Mouse (Mus musculus) intestine, embryonic 14.5 days (tissue): ENCODE measurements around the gene Pars2. TPM values are rescaled to one million over a fixed set of nuclear protein-coding genes. Genes with fewer than 3 reads are reported as not detected.

Experiments used
- ATAC-seq: fragments of 200-750 bp; cut with Nextera tagmentation; replicated peaks from 2 replicates; pipeline ENCODE4 v1.8.0; 2017; ENCODE audit warnings: low read depth, moderate number of reproducible peaks, moderate TSS enrichment, moderate library complexity; ENCODE audit not compliant: low FRiP score, low TSS enrichment
- DNase-seq: peaks from one replicate; pipeline ENCODE4 v3.0.0-alpha.2; 2018; ENCODE audit warnings: low spot score
- H3K27ac ChIP-seq: fragments of 300-500 bp; sonication (generic); 2 replicates; pipeline ENCODE4 v1.5.1; 2014; ENCODE audit warnings: low read depth, mild to moderate bottlenecking, control low read depth
- H3K27me3 ChIP-seq: fragments of 300-500 bp; sonication (generic); replicated peaks from 2 replicates; pipeline ENCODE4 v1.6.1; 2014; ENCODE audit warnings: low read length, control low read depth; ENCODE audit not compliant: control insufficient read depth, insufficient read depth
- H3K36me3 ChIP-seq: fragments of 300-500 bp; sonication (generic); 2 replicates; pipeline ENCODE4 v1.6.1; 2014; ENCODE audit warnings: low read length, control low read depth; ENCODE audit not compliant: control insufficient read depth, insufficient read depth
- H3K4me1 ChIP-seq: fragments of 300-500 bp; sonication (generic); replicated peaks from 2 replicates; pipeline ENCODE4 v1.6.1; 2014; ENCODE audit warnings: low read length, control low read depth, mixed read lengths; ENCODE audit not compliant: control insufficient read depth, insufficient read depth
- H3K4me2 ChIP-seq: fragments of 300-500 bp; sonication (generic); 2 replicates; pipeline ENCODE4 v1.6.1; 2014; ENCODE audit warnings: low read length
- H3K4me3 ChIP-seq: fragments of 300-500 bp; sonication (generic); 2 replicates; pipeline ENCODE4 v1.5.1; 2014; ENCODE audit warnings: low read depth, low read length, control low read depth, mixed read lengths
- H3K9ac ChIP-seq: fragments of 300-500 bp; sonication (generic); 2 replicates; pipeline ENCODE4 v1.6.1; 2014; ENCODE audit warnings: mild to moderate bottlenecking, low read length
- H3K9me3 ChIP-seq: fragments of 300-500 bp; sonication (generic); 2 replicates; pipeline ENCODE4 v1.6.1; 2016; ENCODE audit warnings: low read length, control low read depth; ENCODE audit not compliant: control insufficient read depth
- WGBS: fragments of 180-500 bp; shearing (Covaris S2); extraction: QIAGEN DNeasy Blood & Tissue Kit; methylation state at CpG from one replicate; pipeline ENCODE4 v1.1.7; 2014; 5-methylcytosine and 5-hydroxymethylcytosine counted together
- polyA plus RNA-seq: library from polyadenylated mRNA; unstranded; fragments of >200 nt; fragmentation: Nextera tagmentation; extraction: Ambion mirVana; gene quantifications from 2 replicates; pipeline ENCODE4 v1.2.1, GENCODE M21; 2014

The Pars2 gene
- polyA plus RNA-seq, 1 experiment from 2014 or later: 17.9 TPM

DNA sequence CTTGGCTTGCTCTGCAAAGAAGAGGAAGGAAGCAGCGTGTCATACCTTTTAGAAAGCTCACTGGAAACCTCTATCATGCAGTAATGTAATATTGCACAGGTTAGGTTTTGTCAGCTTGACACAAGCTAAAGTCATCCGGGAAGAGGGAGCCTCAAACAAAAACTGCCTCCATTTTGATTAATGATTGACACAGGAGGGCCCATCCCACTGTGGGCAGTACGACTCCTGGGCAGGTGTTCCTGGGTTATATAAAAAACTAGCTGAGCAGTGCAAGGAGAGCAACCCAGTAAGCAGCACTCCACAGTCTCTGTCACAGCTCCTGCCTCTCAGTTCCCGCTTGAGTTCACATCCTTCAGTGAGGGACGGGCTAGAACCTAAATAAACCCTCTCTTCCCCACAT lies 25.9 kb downstream of the Pars2 start:
- no peak for ATAC-seq
- Histone ChIP-seq H3K9ac (no peak overlapping the region), H3K4me1 (peaks cover 7% of the 10 kb centered on the region), H3K27ac (no peak overlapping the region), H3K9me3 (no peaks in the 10 kb centered on the region), H3K27me3 (no peaks in the 10 kb centered on the region), H3K36me3 (peaks cover 54% of the 10 kb centered on the region), H3K4me3 (no peak overlapping the region), H3K4me2 (no peak overlapping the region)
- WGBS: 80% methylated on average over 5 of the region's 5 CpGs
- DNase-seq: no peak

DNA sequence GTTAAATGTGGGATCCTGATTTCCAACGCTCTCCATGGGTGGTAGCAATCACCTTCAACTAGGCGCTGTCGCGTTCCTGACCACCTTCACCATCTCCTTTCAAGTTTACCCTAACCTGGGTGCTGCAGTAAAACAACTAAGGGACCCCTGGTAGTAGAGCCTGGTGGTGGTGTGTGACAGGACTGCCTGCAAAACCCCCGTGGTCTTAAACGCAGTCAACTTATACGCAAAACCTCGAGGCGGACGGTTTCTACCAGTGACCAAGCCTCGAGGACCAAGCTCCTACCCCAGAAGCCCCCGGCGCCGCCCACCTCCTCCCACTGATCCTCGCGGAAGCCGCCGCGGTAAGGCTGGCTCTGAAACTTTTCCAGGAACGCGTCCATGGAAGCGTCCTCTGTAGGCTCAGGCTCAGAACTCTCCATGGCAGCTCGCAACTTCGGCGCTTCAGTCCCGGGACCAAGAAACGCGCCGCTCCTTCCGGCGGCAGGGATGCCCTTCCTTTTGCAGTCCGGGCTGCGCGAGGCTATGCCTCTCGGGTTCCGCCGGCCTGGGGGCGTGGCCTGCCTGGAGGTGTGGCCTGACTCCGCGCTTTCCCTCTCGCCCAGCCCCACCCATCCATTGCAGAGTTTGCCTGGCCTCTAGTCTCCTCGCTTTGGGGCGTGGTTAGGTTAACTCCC lies 27.7 kb downstream of the Pars2 start, which contains the start of gene Ttc4:
Gene Ttc4, minus strand, starts transcription at position 503 of the 677 bp plus-strand sequence.
- Histone ChIP-seq H3K36me3 (peaks cover 36% of the 10 kb centered on the region), H3K4me1 (peaks cover 7% of the 10 kb centered on the region), H3K4me3 (peak within 1 kb of the TSS; percentile 88), H3K9me3 (no peaks in the 10 kb centered on the region), H3K27ac (peak within 1 kb of the TSS; percentile 54), H3K9ac (peak within 1 kb of the TSS; percentile 79), H3K4me2 (peak within 1 kb of the TSS; percentile 89), H3K27me3 (no peaks in the 10 kb centered on the region)
- WGBS: under 1% methylated on average over 43 of the region's 43 CpGs
- ATAC-seq (peak; percentile 99), DNase-seq (peak; percentile 97)

DNA sequence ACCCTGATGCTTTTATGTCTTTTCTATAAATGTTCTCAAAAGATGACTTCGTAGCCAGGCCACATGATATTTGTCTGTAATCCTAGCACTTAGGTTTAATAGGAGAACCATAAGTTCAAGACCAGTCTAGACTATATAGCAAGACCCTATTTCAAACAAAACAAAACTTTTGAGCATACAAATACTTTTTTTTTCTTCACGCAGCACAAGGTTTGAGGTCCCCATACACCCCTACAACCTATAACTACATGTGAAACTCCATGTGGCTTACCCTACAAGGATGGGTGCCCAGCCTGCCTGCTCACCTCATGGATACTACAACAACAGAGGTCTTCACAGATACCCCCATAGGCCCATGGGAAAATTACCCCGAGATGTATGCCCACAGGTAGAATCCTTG lies 28.3 kb downstream of the Pars2 start:
- no peak for DNase-seq
- peak; percentile 52 for ATAC-seq
- Histone ChIP-seq H3K27ac (no peak overlapping the region), H3K4me2 (peak overlapping the region; percentile 89), H3K4me3 (peak overlapping the region; percentile 88; the same call in 1 of the 2 replicates), H3K4me1 (peaks cover 7% of the 10 kb centered on the region), H3K9ac (no peak overlapping the region), H3K36me3 (peaks cover 30% of the 10 kb centered on the region), H3K27me3 (no peaks in the 10 kb centered on the region), H3K9me3 (no peaks in the 10 kb centered on the region)
- WGBS: 40% methylated on average over 3 of the region's 3 CpGs

DNA sequence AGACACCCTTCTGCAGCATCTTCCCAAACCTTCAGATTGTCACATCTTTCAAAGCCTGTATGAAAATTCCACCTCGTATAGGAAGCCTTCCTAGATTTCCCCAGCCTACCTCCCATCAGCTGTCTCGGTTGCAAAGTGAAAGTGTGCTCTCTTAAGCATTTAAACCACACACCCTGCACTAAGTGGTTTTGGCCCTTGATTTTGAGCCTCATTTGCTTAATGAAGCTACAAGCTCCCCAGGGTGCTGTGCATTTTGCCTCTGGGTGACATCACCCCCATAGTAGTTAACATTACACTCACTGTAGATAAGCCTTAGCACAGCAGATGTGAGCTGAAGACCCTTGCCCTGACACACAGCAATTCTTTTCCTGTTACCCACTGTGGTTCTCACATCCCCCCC lies 30.1 kb downstream of the Pars2 start:
- peaks cover 7% of the 10 kb centered on the region for H3K4me1 ChIP-seq
- DNase-seq (no peak), ATAC-seq (no peak)
- H3K9me3 ChIP-seq: no peaks in the 10 kb centered on the region
- no peak overlapping the region for H3K27ac ChIP-seq
- WGBS: 59% methylated on average over 2 of the region's 2 CpGs
- no peaks in the 10 kb centered on the region for H3K27me3 ChIP-seq
- peaks cover 13% of the 10 kb centered on the region for H3K36me3 ChIP-seq
- no peak overlapping the region for H3K4me2 ChIP-seq
- no peak overlapping the region for H3K9ac ChIP-seq
- H3K4me3 ChIP-seq: no peak overlapping the region

DNA sequence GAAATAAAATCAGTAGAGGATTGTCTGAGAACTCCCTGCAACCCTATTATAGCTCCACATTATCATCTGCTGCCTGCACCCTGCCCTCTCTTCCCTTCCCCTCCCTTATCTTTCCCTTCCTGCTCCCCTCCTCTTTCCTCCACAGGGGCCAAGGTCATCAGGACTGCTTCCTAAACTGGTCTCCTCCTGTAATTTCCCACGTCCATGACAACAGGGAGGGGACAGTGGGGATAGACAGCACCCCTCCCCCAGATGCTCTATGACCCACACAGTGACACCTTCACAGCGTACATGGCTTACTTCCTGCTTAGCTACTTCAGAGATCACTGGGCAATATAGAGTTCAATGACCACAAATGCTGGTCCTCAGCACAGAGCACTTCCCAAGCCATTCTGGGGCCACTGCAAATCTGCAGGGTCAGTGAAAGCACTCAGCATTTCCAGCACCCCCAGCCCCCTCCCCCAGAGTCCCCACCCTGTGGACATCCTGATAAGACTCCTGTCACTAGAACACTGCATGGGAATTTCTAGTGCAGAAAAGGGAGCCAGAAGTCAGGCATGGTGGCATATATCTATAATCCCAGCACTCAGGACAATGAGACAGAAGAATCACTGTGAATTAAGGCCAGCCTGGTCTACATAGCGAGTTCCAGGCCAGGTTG lies 37.9 kb downstream of the Pars2 start:
- no peak overlapping the region for H3K9ac ChIP-seq
- H3K27me3 ChIP-seq: no peaks in the 10 kb centered on the region
- no peak overlapping the region for H3K4me3 ChIP-seq
- 0 out of 2 replicates have a peak, but pooled peaks have one; percentile 43 for ATAC-seq
- no peaks in the 10 kb centered on the region for H3K4me1 ChIP-seq
- WGBS: 40% methylated on average over 3 of the region's 3 CpGs
- H3K27ac ChIP-seq: no peak overlapping the region
- H3K36me3 ChIP-seq: no peaks in the 10 kb centered on the region
- no peak overlapping the region for H3K4me2 ChIP-seq
- DNase-seq: no peak
- H3K9me3 ChIP-seq: no peaks in the 10 kb centered on the region

DNA sequence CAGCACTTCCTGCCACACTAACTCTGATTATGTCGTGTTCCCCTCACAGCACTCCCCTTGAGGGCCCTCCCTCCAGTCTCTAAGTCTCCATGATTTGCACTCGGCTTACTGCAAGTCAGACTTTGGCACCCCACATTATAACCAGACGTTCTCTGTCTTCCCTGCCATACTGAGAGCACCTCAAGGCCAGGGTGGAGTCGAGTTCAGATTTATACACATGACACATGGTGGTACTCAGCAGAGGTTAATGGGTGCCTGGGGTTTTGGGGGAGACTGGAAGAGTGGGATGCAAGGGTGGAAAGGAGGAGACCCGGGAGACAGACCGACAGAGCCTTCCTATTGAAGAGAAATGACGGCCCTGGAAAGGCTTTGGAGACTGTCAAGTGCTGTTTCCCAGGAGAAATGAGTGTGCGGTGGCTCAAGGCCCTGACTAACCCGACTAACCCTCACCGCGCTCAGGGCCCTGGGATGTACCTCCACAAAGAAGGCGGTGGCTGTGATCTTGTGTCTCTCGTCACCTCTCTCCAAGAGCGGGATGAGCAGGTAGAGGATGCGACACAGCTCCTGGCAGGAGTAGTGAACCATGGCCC lies 43.1 kb downstream of the Pars2 start:
- WGBS: 83% methylated on average over 15 of the region's 15 CpGs
- no peak for DNase-seq
- Histone ChIP-seq H3K9me3 (no peaks in the 10 kb centered on the region), H3K9ac (no peak overlapping the region), H3K4me2 (no peak overlapping the region), H3K4me1 (no peaks in the 10 kb centered on the region), H3K27ac (no peak overlapping the region), H3K4me3 (no peak overlapping the region), H3K36me3 (no peaks in the 10 kb centered on the region), H3K27me3 (no peaks in the 10 kb centered on the region)
- ATAC-seq: no peak

DNA sequence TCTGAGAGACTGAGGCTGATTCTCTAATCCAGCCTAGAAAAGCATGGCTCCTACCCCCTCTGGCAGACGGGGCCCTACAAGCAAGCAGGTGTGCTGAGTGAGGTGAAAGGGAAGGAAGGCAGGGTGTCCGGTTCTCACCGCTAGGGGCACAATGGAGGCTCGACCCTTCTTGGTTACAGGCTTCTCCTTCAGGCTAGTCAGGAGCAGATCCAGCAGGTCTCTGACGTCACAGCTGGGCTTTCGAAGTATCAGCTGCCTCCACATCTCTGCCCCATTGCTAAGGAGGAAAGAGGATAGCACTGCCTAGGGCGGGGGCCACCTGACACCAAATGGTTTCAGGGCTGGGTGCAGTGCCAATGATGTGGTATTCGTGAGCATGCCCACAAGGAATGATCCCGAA lies 49.1 kb downstream of the Pars2 start:
- no peaks in the 10 kb centered on the region for H3K27me3 ChIP-seq
- peaks cover 13% of the 10 kb centered on the region; the same call in 1 of the 2 replicates for H3K4me1 ChIP-seq
- 16% methylated on average over 9 of the region's 9 CpGs for WGBS
- H3K4me2 ChIP-seq: no peak overlapping the region
- H3K9me3 ChIP-seq: no peaks in the 10 kb centered on the region
- DNase-seq (peak; percentile 75), ATAC-seq (peak; percentile 79)
- no peak overlapping the region for H3K9ac ChIP-seq
- no peaks in the 10 kb centered on the region for H3K36me3 ChIP-seq
- H3K27ac ChIP-seq: no peak overlapping the region
- H3K4me3 ChIP-seq: no peak overlapping the region

DNA sequence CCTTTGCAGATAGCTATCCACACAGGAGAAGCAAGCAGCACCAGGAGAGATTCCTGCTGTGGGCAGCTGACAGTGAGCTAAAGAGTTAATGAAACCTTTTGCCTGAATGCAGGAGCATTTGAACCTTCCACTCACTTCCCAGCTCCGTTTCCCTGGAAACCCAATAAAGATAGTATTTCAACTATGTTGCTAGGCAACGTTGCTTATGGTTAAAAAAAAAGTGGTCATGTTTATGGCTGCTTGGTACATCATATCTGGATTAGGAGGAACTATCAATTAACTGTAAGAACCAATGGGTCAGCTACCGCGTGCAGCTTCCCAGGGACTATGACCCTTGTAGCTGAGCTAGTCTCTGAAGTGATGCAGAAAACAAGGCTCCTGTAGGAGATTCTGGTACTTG lies 49.9 kb downstream of the Pars2 start:
- H3K9ac ChIP-seq: no peak overlapping the region
- no peak overlapping the region for H3K4me2 ChIP-seq
- ATAC-seq: no peak
- no peaks in the 10 kb centered on the region for H3K27me3 ChIP-seq
- no peak for DNase-seq
- 29% methylated on average over 4 of the region's 4 CpGs for WGBS
- no peak overlapping the region for H3K27ac ChIP-seq
- H3K4me3 ChIP-seq: no peak overlapping the region
- peaks cover 16% of the 10 kb centered on the region; the same call in 1 of the 2 replicates for H3K4me1 ChIP-seq
- H3K9me3 ChIP-seq: no peaks in the 10 kb centered on the region
- H3K36me3 ChIP-seq: no peaks in the 10 kb centered on the region
